Mouse (Mus musculus) stomach, postnatal 0 days (tissue): ENCODE data around the gene Mst1r.

Source experiments
- CTCF ChIP-seq: IDR thresholded peaks from 2 replicates; pipeline ENCODE4 v1.5.1; 2016; ENCODE audit warnings: antibody characterized with exemption, low read depth, mild to moderate bottlenecking, moderate library complexity
- EP300 ChIP-seq: optimal IDR thresholded peaks from 2 replicates; pipeline ENCODE3; 2016; ENCODE audit warnings: antibody characterized with exemption

GRCm38 (mm10) chr9:107967437-107967836 lies 60.8 kb downstream of the Mst1r start:
- TF ChIP-seq CTCF, result no peak
- TF ChIP-seq EP300, result no peak
